Mouse (Mus musculus): Measurements from ENCODE around the gene Elmsan1. TPM values are rescaled to one million over a fixed set of nuclear protein-coding genes. Genes with fewer than 3 reads are reported as not detected.
A peak's percentile ranks its signal among the peaks of the same experiment; 100 is the strongest.

Gene Elmsan1
- polyA plus RNA-seq, 1 experiment from 2014 or later = 7.8 TPM

GRCm38 (mm10) chr12:84176886-84177765 is 41.6 kb downstream of the Elmsan1 start:
- ATAC-seq (ENCODE audit: low FRiP score) = no peak
- Histone ChIP-seq H3K4me3 (replicated peaks) (no peak overlapping the region), H3K4me2 (peak overlapping the region; percentile 73), H3K4me1 (peaks cover 69% of the 10 kb centered on the region), H3K9ac (peak overlapping the region; percentile 72; the same call in 1 of the 2 replicates), H3K9me3 (no peaks in the 10 kb centered on the region), H3K27ac (peak overlapping the region; percentile 94), H3K36me3 (replicated peaks) (peaks cover 19% of the 10 kb centered on the region), H3K27me3 (no peaks in the 10 kb centered on the region)
- WGBS = 37% methylated on average over 6 of the region's 6 CpGs

- peak; percentile 64 for ATAC-seq (ENCODE audit: low FRiP score)
- no peaks in the 10 kb centered on the region for H3K27me3 ChIP-seq
- H3K4me3 ChIP-seq (replicated peaks) = peak overlapping the region; percentile 38
- H3K9ac ChIP-seq = peak overlapping the region; percentile 72
- H3K27ac ChIP-seq = peak overlapping the region; percentile 94
- H3K36me3 ChIP-seq (replicated peaks) = peaks cover 27% of the 10 kb centered on the region
- no peaks in the 10 kb centered on the region for H3K9me3 ChIP-seq
- peaks cover 60% of the 10 kb centered on the region for H3K4me1 ChIP-seq
- peak overlapping the region; percentile 73 for H3K4me2 ChIP-seq
- 6% methylated on average over 13 of the region's 13 CpGs for WGBS
Observed at GRCm38 (mm10) chr12:84176126-84176769, 42.4 kb downstream of the Elmsan1 start.

- Histone ChIP-seq H3K36me3 (replicated peaks) (peaks cover 33% of the 10 kb centered on the region), H3K4me1 (peaks cover 54% of the 10 kb centered on the region), H3K9me3 (no peaks in the 10 kb centered on the region), H3K27ac (peak overlapping the region; percentile 94), H3K27me3 (no peaks in the 10 kb centered on the region), H3K4me2 (peak overlapping the region; percentile 73), H3K9ac (peak overlapping the region; percentile 72), H3K4me3 (replicated peaks) (peak overlapping the region; percentile 38)
- ATAC-seq (ENCODE audit: low FRiP score) = peak; percentile 77
- whole genome bisulfite sequencing = under 1% methylated on average over 20 of the region's 20 CpGs
Observed at GRCm38 (mm10) chr12:84175659-84176061, 43.0 kb downstream of the Elmsan1 start.

GRCm38 (mm10) chr12:84174871-84175270 is 43.8 kb downstream of the Elmsan1 start:
- ATAC-seq (ENCODE audit: low FRiP score) = no peak
- Histone ChIP-seq H3K4me1 (peaks cover 47% of the 10 kb centered on the region), H3K9ac (no peak overlapping the region), H3K9me3 (no peaks in the 10 kb centered on the region), H3K4me3 (replicated peaks) (no peak overlapping the region), H3K27me3 (no peaks in the 10 kb centered on the region), H3K27ac (no peak overlapping the region), H3K4me2 (no peak overlapping the region), H3K36me3 (replicated peaks) (peaks cover 33% of the 10 kb centered on the region)
- WGBS = 88% methylated on average over 6 of the region's 6 CpGs

GRCm38 (mm10) chr12:84174190-84174811 is 44.4 kb downstream of the Elmsan1 start:
- no peak for ATAC-seq (ENCODE audit: low FRiP score)
- peaks cover 44% of the 10 kb centered on the region for H3K4me1 ChIP-seq
- H3K27me3 ChIP-seq = no peaks in the 10 kb centered on the region
- H3K4me3 ChIP-seq (replicated peaks) = no peak overlapping the region
- no peak overlapping the region for H3K27ac ChIP-seq
- peaks cover 33% of the 10 kb centered on the region for H3K36me3 ChIP-seq (replicated peaks)
- H3K4me2 ChIP-seq = no peak overlapping the region
- 86% methylated on average over 9 of the region's 9 CpGs for WGBS
- 0 out of 2 replicates have a peak overlapping the region, but pooled peaks have one; percentile 7 for H3K9ac ChIP-seq
- H3K9me3 ChIP-seq = no peaks in the 10 kb centered on the region

- no peak overlapping the region for H3K4me2 ChIP-seq
- no peaks in the 10 kb centered on the region for H3K27me3 ChIP-seq
- H3K9ac ChIP-seq = peak overlapping the region; percentile 7; the same call in 1 of the 2 replicates
- H3K9me3 ChIP-seq = no peaks in the 10 kb centered on the region
- 93% methylated on average over 13 of the region's 13 CpGs for WGBS
- no peak overlapping the region for H3K4me3 ChIP-seq (replicated peaks)
- H3K4me1 ChIP-seq = peaks cover 37% of the 10 kb centered on the region
- H3K36me3 ChIP-seq (replicated peaks) = peaks cover 33% of the 10 kb centered on the region
- ATAC-seq (ENCODE audit: low FRiP score) = no peak
- peak overlapping the region; percentile 36; the same call in 1 of the 2 replicates for H3K27ac ChIP-seq
Observed at GRCm38 (mm10) chr12:84173309-84173915, 45.3 kb downstream of the Elmsan1 start.

- Histone ChIP-seq H3K4me2 (no peak overlapping the region), H3K9ac (no peak overlapping the region), H3K27ac (peak overlapping the region; percentile 36; the same call in 1 of the 2 replicates), H3K4me3 (replicated peaks) (no peak overlapping the region), H3K9me3 (no peaks in the 10 kb centered on the region), H3K27me3 (no peaks in the 10 kb centered on the region), H3K4me1 (peaks cover 33% of the 10 kb centered on the region), H3K36me3 (replicated peaks) (peaks cover 33% of the 10 kb centered on the region)
- WGBS = 88% methylated on average over 17 of the region's 17 CpGs
- ATAC-seq (ENCODE audit: low FRiP score) = no peak
Observed at GRCm38 (mm10) chr12:84172862-84173261, 45.8 kb downstream of the Elmsan1 start.

- Histone ChIP-seq H3K36me3 (replicated peaks) (peaks cover 33% of the 10 kb centered on the region), H3K9ac (no peak overlapping the region), H3K4me3 (replicated peaks) (no peak overlapping the region), H3K27ac (no peak overlapping the region), H3K4me2 (no peak overlapping the region), H3K27me3 (no peaks in the 10 kb centered on the region), H3K9me3 (no peaks in the 10 kb centered on the region), H3K4me1 (peaks cover 26% of the 10 kb centered on the region)
- no peak for ATAC-seq (ENCODE audit: low FRiP score)
- WGBS = 96% methylated on average over 3 of the region's 3 CpGs
Observed at GRCm38 (mm10) chr12:84172216-84172615, 46.5 kb downstream of the Elmsan1 start.

- H3K4me2 ChIP-seq = no peak overlapping the region
- H3K36me3 ChIP-seq (replicated peaks) = peaks cover 33% of the 10 kb centered on the region
- ATAC-seq (ENCODE audit: low FRiP score) = no peak
- no peaks in the 10 kb centered on the region for H3K9me3 ChIP-seq
- peaks cover 10% of the 10 kb centered on the region for H3K4me1 ChIP-seq
- H3K9ac ChIP-seq = no peak overlapping the region
- H3K27me3 ChIP-seq = no peaks in the 10 kb centered on the region
- WGBS = 94% methylated on average over 10 of the region's 10 CpGs
- no peak overlapping the region for H3K4me3 ChIP-seq (replicated peaks)
- no peak overlapping the region for H3K27ac ChIP-seq
Observed at GRCm38 (mm10) chr12:84170610-84171009, 48.1 kb downstream of the Elmsan1 start.

GRCm38 (mm10) chr12:84165631-84166373 is 52.9 kb downstream of the Elmsan1 start:
- Histone ChIP-seq H3K4me3 (replicated peaks) (no peak overlapping the region), H3K36me3 (replicated peaks) (peaks cover 21% of the 10 kb centered on the region), H3K4me2 (no peak overlapping the region), H3K27me3 (no peaks in the 10 kb centered on the region), H3K9ac (no peak overlapping the region), H3K27ac (no peak overlapping the region), H3K4me1 (peaks cover 3% of the 10 kb centered on the region; the same call in 1 of the 2 replicates), H3K9me3 (no peaks in the 10 kb centered on the region)
- WGBS = 79% methylated on average over 8 of the region's 8 CpGs
- ATAC-seq (ENCODE audit: low FRiP score) = no peak

GRCm38 (mm10) chr12:84163586-84164110 is 55.0 kb downstream of the Elmsan1 start:
- peaks cover 40% of the 10 kb centered on the region for H3K36me3 ChIP-seq (replicated peaks)
- H3K27me3 ChIP-seq = no peaks in the 10 kb centered on the region
- no peak overlapping the region for H3K9ac ChIP-seq
- WGBS = 89% methylated on average over 11 of the region's 11 CpGs
- ATAC-seq (ENCODE audit: low FRiP score) = no peak
- H3K4me3 ChIP-seq (replicated peaks) = no peak overlapping the region
- H3K9me3 ChIP-seq = no peaks in the 10 kb centered on the region
- H3K4me1 ChIP-seq = peaks cover 3% of the 10 kb centered on the region; the same call in 1 of the 2 replicates
- no peak overlapping the region for H3K4me2 ChIP-seq
- H3K27ac ChIP-seq = no peak overlapping the region
